Mouse (Mus musculus) brain, embryonic 14.5 days (tissue): ENCODE results near the gene Dynlt1a.
"Not testable (repeated sequence)": the region's sequence is repeated elsewhere in the genome, so short reads cannot be mapped to it uniquely, and the experiment has no call there.

Experiments
- CTCF ChIP-seq: fragments of 200-500 bp; IDR thresholded peaks from 2 replicates; pipeline ENCODE4 v1.5.1; 2012; ENCODE audit warnings: inconsistent platforms, mild to moderate bottlenecking, moderate library complexity, borderline replicate concordance; ENCODE audit not compliant: insufficient read depth, insufficient read length; ENCODE audit errors: extremely low read depth
- POLR2A ChIP-seq: fragments of 200-500 bp; IDR thresholded peaks from 2 replicates; pipeline ENCODE4 v1.6.1; 2012; ENCODE audit warnings: mild to moderate bottlenecking, inconsistent platforms, borderline replicate concordance; ENCODE audit not compliant: poor library complexity, insufficient read depth, insufficient read length, severe bottlenecking; ENCODE audit errors: extremely low read depth

DNA sequence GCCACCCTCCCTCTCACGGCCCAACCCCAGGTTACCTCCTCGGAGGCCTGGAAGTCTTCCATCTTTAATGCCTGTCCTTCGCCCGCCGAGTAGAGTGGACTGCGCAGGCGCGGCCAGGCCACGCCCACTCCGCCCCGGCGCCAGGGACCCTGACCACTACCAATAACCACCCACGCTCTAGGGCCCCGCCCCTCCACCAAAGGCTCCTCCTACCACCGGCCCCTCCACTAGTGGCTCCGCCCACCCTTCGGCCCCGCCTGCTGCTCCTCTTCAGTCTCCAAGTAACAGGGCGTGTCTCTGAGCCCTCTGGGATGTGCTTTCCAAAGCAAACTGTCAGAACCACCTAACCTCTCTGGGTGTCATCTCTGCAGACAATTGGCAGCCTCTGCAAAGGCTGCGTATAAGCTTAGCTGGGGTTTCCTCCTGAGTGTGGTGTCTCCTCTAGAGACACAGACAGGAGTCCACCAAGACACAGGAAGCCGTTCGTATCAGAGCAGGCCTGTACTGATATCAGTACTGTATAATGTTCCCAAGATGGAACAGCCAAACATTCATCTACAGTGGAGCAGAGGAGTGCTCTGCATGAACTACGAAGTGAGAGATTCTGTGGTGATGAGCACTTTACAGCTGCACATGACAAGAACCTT, at the start of gene Dynlt1a:
- TF ChIP-seq POLR2A, CTCF: not testable (repeated sequence)
